Mouse (Mus musculus) brain, embryonic 18.5 days (tissue): ENCODE data around the gene Kat8.

ENCODE experiments used
- DNase-seq: peaks from one replicate; pipeline ENCODE4 v3.0.0-alpha.2; 2012; ENCODE audit warnings: low read depth, low spot score

The Kat8 gene

DNA sequence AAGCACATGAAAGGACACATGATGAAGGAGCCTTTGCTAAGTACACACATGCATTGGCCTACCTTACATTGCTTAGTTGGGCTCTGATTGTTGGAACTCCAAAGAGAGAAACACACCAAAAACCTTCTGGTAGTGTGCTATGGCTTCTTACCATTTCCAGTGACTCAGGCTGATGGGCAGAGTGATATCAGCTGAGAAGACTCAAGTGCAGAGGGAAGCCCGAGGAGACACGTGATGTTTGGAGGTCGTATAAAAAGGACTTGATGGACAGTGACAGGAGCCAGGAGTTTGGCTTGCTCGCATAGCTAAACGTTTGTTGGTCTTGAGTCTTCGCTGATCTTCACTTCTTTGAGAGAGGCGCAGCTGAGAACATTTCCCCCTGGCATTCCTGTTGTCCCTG lies 14.8 kb upstream of the Kat8 start:
- DNase-seq, result no peak

DNA sequence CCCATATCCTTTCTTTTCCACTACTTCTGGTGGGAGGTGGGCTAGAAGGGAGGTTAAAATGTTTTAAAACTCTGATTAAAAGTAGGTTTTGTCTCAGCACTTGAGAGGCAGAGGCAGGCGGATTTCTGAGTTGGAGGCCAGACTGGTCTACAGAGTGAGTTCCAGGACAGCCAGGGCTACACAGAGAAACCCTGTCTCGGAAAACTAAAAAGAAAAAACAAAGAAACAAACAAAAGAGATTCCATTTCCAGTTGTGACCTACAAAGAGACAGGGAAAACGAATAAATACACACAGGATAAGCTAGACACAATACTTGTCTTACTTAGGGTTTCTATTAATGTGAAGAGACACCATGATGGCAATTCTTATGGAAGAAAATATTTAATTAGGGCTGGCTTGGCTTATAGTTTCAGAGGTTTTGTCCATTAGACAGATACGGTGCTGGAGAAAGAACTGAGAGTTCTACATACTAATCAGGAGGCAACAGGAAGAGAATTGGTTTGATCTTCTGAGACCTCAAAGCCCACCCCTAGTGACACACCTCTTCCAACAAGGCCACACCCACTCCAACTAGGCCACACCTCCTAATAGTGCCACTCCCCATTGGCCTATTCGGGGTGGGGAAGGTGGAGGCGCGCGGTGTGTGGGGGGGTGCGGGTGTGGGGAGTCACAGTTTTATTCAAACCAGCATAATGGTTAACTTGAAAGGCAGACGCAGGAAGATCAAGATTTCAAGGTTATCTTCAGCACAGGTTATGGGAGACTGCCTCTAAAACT lies 13.9 kb upstream of the Kat8 start:
- DNase-seq, result no peak

DNA sequence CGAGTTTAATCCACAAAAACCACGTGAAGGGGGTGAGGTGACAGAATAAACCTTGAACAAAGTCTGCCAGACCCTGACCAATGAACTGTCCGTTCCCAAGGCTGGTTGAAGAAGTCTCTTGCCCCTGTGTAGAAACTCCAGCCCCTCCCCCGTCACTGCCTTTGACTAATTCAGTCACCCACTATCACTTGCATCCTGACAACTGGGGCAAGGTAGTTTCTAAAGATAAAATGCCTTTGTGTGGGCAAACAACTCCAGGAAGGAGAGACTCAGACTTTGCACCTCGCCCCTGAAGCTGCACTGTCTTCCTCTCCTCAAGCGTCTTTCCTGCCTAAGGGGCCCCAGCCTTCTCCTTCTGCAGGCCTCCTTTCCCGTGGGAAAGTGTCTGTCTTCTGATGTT lies 12.3 kb upstream of the Kat8 start:
- no peak for DNase-seq

DNA sequence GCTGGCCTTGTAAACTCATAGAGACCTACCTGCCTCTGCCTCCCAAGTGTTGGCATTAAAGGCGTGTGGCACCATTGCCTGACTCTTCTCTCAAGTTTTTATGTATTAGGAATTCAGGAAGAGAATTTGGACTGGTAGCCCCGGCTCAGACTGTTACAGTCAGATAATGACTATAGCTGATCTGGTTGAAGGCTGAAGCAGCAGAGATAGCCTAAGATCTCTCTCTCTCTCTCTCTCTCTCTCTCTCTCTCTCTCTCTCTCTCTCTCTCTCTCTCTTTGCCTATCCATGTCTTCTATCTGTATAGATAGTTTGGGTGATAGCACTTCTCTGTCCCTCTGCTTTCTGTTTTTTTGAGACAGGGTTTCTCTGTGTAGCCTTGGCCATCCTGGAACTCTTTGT lies 10.5 kb upstream of the Kat8 start:
- no peak for DNase-seq

DNA sequence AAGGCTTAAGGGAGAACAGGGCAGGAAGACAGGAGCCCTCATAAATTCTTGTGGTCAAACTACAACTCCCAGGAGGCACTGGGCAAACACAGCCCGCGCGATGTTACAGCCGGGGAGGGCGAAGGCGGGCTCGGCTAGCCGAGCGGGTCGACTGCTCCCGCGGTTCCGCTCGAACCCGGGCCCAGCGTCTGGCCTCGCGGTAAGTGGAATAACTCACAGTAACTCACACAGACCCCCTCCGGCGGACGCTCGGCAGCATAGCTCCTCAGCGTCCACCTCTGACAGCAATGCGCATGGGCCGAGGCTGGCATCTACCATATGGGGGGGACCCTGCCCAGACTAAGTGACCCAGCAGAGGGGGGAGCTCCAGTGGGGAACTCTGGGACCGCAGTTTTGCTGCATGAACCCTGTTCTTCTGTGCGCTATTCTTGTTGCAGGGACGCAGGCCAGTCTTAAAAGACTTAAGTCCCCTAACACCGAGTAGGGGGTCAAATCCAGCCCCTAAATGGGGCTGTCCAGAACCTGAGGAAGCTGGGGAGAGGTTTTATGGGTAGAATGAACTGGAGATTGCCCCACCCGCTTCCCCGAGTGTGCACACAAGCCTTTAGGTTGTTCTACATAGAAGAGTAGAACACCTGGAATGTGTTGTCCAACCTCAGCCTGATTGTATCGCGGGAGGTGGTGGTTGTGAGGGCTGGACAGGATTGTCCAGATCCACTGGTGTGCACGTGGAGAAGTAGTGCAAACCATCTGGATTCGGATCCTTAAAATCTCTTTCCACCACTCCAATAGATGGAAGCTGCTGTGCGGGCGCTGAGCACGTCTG lies 8.1 kb upstream of the Kat8 start, which contains the start of gene Bckdk:
Gene Bckdk, plus strand, starts transcription at position 112 of the 826 bp plus-strand sequence.
- peak; percentile 56 for DNase-seq

DNA sequence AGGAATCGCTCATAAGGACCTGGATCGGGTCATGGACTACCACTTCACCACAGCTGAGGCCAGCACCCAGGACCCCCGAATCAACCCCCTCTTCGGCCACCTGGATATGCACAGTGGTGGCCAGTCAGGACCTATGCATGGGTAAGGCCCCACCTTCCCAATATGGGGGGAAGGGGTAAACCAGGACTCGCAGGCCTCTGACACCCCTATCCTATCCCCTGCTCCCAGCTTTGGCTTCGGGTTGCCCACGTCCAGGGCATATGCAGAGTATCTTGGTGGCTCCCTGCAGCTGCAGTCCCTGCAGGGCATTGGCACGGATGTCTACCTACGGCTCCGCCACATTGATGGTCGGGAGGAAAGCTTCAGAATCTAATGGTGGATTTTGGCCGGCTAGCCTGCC lies 4.4 kb upstream of the Kat8 start:
- DNase-seq, result no peak

DNA sequence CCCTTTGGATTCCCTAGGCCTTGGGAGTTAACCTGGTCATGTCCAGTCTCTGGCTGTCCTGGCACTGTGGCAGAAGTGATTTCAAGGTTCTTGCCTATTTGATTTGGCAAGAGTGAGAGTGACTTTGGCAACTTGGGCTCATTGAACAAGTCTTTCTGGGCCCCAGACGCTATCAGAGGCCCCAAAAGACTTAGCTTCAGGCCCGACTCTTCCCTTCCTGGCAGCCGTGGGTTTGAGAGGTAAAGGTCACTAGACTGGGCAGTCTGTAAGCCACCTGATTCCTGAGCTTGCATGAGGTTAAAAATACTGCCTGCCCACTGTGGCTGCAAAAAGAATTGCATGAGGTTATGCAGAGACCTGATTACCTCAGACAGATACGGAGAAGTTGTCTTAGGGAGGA lies 3.7 kb upstream of the Kat8 start:
- no peak for DNase-seq

DNA sequence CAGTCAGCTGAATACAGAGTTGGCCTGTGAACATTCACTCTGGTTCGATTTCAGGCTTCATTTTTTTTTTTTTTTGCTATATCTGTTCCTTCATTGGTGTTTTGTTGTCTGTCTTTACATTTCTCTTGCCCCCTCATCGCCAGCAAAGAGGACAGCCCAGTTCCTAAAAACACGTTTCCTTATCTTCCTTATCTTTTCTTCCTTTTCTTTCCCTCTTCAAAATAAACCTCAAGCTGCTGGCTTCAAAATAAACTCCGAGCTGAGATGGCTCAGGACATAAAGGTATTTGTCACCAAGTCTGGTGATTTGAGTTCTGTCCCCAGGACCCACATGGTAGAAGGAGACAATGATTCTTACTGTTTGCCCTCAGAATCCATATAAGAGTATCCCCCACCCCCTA lies 622 bp downstream of the Kat8 start:
- DNase-seq, result no peak

DNA sequence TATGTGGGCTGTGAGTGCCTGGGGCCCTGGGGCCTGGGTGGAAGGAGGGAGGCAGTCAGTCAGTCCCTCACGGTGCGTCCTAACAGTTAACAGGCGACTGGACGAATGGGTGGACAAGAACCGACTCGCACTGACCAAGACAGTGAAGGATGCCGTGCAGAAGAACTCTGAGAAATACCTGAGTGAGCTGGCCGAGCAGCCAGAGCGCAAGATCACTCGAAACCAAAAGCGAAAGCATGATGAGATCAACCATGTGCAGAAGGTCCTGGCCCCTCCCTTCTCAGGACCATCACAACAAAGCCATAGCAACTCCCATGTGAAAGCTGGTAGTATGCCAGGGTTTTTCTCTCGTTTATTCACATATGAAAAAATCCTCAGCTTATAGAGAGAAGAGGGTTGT lies 3.0 kb downstream of the Kat8 start:
- DNase-seq, result no peak

DNA sequence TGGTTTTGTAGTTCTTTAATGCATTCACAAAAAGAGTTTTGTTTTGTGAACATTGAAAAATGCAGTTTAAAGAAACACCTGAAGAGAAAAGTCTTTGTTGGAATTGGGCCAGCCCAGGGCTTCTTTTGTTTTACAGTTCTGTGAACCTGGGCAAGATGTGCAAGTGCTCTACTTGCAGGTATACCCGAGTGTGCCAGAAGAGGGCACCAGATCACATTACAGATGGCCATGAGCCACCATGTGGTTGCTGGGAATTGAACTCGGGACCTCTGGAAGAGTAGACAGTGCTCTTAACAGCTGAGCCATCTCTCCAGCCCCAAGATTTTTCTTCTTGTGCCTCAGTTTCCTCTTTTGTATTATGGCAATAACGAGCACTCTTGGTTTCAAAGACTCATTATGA lies 5.9 kb downstream of the Kat8 start:
- no peak for DNase-seq

DNA sequence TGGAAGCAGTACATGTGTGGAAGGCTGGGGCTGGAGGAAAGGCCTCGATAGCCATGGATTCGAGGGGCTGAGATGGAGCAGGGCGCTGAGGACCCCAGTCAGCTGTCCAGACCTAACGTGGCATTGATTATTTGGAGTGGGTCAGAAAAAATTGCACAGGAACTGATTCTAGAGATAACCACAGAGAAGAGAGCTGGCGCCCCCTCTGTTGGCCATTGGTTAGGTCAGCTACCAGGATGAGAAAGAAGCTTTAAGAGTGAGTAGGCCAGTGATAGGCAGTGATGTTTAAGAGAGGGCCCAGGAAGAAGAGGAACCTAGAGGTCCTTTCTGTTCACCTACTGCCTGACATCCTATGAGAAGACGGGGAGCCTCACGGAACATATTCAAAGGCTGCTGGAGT lies 7.0 kb downstream of the Kat8 start:
- no peak for DNase-seq

DNA sequence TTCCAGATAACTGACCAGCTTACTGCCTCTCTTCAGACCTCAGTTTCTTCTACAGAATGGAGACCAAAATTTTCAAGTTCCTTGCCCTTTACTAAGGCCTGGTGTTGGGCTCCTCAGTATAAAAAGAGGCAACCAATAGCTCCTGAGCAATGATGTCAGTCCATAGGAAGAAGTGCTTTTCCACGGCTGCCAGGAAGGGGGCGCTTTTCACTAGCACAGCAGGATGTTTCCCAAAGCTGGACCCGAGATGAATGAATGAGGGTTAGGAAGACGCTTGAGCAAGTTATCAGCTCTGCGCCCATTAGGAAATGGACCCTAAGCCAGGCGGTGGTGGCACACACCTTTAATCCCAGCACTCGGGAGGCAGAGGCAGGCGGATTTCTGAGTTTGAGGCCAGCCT lies 9.2 kb downstream of the Kat8 start:
- DNase-seq, result no peak

DNA sequence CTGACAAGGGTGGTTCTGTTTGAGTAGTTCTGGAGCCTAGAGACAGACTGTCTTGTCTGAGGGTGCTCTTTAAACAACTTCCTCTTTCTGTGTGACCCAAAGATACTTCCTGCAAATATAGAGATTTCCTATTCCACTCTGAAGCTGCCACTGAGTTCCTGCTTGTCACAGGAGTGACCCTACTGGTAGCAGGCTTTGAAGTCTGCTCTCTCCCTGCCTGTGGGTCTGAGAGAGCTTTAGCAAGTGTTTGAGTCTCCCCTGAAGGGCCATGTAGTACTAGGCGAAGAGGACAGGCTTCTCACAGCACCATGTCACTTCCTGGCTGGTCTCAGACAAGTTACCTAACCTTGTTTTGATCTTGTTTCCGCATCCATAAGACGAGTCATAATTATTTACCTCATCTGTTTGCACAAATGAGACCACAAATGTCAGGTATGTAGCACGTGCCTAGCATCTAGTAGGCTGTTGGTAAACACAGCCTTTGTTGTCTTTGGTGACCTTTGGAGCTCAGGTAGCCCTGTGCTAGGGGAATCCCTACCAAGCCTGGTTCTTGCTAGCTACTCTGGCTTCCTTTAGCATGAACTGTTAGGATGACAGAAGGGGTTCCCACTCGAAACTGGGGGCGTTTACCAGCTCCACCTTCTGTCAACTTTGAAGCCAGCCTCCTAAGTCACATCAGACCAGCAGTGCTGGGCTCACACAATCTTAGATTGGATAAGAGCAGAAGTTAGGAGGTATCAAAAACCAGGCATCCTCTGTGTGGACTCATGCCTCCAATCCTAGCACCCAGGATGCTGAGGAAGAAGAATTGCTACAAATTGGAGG lies 10.3 kb downstream of the Kat8 start:
- no peak for DNase-seq

DNA sequence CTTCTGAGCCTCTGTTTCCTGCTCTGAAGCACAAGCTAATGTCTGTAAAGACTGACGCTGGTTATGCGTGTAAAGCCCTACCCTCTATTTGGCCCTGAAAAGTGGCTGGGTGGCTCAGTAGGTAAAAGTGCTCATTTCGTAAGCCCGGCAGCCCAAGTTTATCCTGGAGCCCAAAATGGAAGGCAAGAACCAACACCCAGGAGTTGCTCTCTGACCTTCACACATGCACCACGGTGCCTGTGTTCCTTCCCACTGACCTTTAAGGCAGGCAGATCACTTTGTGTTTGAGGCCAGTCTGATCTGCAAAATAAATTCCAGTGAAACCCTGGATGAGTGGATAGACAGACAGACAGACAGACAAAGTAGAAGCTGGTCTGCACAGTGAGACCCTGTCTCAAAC lies 11.4 kb downstream of the Kat8 start:
- DNase-seq, result no peak

DNA sequence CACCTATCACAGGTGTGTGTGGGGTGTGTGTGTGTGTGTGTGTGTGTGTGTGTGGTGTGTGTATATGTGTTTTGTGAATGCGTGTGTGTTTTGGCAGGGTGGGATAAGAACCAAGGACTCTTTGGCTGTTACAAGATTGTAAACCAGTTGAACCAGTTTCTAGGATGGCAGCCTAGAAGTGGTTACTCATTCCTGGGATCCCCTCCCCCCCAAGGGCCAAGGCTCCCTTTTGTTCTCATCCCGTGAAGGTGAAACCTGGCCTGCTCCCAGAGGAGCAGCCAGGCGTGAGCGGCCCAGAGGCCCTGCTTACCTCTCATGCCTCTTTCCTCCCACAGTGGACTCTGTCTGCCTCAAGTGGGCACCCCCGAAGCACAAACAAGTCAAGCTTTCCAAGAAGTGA lies 12.9 kb downstream of the Kat8 start:
- no peak for DNase-seq

DNA sequence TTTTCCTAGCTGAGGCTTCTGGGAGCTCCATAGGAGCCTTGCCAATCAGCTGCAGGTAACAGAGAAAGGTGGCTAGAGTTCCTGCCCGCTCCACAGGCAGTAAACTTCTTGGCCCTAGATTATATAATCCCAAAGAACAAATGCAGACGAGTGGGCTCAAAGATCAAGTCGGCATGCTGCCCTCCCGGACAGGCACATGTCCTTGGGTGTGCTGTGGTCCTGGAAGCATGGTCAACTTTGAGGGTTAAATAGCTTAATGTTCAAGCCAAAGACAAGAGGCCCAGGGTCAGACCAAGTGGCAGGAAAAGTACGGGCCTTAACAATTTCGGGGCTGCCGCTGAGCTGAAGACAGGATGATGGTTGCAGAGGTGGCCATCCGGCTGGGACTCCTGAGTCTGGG lies 13.8 kb downstream of the Kat8 start:
- no peak for DNase-seq

DNA sequence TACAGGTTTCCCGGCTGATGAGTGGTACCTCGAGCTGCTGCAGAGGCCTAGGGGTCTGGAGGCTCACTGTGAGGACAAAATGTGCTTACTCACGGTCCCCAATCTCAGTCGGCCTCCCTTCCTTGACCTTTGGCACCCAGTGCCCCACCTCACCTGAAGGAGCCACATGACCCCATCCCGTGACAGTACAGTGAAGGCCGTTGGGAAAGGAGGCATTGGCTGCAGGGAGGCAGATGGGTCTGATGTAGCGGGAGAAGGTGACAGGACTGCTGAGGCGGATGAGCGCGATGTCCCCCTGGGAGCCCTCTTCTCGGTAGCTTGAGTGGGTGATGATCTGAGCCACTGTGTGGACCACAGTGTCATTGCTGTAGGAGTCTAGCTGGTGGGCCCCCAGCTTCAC lies 14.5 kb downstream of the Kat8 start:
- DNase-seq, result no peak

DNA sequence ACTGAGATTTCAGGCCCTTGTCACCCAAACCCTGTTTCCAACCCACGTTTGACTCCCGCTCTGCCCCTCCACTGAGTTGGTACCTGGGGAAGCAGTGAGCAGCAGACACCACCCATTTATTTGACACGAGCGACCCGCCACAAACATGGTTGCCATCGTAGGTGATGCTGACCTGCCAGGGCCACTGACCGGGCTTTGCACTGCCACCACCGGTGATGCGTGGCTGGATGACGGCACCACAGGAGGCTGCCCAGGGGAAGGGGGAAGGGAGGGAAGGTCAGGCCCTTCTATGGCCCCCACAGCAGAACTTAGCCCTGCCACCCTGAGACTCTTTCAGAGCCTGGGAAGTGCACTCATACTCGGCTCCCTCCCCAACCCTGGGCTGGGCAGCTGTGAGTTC lies 15.4 kb downstream of the Kat8 start:
- no peak for DNase-seq

DNA sequence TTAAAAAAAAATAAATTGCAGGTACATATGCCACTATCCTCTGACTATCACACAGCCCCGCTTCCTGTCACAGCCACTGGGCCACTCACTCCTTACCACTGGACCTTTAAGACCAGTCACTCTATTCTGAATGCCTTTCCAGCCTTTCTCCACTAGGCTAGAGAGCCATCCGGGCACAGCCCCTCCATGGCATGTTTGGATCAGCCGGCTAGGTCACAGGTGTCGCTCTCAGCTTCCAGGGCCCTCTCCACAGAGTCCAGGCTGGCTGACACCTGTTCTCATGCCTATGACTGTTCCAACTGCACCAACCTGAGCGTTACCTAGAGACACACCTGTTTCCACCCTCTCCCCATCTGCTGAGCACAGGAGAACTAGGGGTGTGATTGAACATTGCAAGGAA lies 16.3 kb downstream of the Kat8 start:
- DNase-seq, result no peak

DNA sequence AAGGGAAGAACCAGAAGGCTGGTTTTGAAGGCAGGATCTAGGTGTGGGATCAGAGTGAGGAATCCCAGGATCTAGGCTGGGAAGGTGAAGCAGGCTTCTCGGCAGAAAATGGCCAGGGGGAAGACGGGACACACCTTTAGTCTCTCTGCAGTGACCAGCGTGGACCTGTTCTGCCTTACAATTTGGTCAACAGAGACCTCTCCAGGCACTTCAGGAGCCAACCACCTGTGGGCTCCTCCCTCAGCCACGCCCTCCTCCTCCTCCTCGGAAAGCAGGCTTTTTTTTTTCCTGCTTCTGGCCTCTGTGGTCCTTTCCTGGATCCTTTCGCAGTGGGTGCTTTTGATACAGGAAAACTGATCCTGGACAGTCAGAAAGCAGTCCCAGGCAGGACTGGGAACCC lies 17.6 kb downstream of the Kat8 start, which contains the start of gene Prss8:
Gene Prss8, minus strand, starts transcription at position 182 of the 400 bp plus-strand sequence.
- DNase-seq, result no peak

DNA sequence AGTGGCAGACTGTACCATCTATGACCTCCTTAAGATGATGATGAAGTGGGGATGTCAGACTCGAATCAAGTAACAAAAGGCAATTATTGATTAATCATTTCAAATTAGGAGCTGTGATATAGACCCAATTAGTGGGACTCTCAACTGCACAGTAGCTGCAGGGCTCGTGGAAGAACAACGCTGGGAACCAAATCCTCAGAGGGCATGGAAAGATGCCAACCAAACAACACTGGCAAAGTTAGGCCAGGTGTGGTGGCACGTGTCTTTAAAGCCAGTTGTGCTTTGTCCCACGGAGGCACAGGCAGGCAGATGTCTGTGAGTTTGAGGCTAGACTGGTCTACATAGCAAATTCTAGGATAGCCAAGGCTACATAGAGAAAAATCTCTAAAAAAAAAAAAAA lies 18.3 kb downstream of the Kat8 start:
- no peak for DNase-seq
